Mouse (Mus musculus) urinary bladder, adult 18-20 months (tissue): Measurements from ENCODE around the gene Pbx3.

Source experiments
- DNase-seq, 2 experiments: peaks; one replicate each; pipeline ENCODE4 v3.0.0; 2022; ENCODE audit warnings: low spot score in 2 of 2, mixed read lengths in 2 of 2

The Pbx3 gene

DNA sequence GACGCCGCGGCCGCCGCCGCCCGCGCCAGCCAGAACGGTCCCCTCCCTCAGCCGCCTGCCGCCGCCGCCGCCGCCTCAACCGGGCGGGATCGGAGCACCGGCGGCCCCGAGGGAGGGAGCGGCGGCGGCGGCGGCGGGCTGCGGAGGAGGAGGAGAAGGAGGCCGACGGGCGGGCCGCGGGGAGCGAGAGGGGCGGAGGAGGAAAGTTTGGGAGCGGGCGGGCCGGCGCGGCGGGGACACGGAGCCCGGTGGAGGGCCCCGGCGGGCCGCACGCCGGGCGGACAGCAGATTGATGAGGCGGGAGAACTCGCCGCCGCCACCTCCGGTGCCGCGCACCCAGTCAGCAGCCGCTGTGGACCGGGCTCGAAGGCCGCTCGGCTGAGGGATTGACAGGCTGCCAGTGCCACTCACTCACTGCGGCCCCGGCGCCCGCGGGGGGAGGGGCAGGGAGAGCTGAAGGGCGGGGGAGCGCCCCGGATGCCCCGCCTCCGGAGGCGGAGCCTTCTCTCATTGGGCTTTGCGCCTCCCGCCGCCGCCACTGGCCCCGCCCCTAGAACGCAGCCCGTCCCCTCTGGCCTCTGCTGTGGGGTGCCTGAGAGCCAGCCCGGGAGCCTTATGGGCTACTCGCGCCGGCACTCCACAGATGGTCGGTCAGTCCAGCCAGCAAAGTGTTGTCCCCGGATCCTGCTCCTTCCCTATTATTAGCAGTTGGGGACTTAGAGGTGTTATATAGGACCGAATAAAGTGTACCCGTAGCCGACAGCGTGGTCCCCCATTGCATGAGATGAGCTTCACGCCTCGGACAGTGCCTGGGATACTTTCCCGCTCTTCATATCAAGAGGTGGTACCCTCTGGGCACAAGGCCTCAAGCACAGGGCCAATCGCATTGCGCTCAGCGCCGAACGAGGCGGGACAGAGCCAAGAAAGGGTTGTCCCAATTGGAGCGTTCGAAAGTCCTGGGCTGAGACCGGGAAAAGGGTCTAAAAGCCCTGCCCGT is at the start of gene Pbx3:
Gene Pbx3 (minus strand): TSS at position 838 of the 997 bp plus-strand sequence.
- peak; percentile 91 to 98 for DNase-seq

DNA sequence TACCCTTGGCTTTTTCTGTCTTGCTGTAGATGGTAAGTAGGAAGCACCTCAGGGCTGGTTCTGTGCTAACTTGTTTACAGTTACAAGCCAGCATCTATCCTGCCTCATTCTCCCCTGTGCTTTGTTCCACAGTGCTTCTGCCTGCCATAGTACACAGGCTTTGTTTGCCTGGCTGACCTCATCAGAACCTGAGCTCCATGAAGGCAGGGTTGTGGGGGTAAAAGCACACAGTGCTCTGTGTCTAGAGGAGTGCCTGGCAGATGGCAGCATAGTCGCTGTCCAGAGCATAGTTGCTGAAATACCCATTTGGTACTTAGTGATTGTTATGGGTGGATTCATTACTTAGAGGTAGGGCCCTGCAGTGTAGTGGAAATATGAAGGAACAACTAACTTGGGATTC is 47.3 kb upstream of the Pbx3 start:
- no peak for DNase-seq

GRCm38 (mm10) chr2:34409741-34410340 is 36.9 kb upstream of the Pbx3 start:
- no peak for DNase-seq

DNA sequence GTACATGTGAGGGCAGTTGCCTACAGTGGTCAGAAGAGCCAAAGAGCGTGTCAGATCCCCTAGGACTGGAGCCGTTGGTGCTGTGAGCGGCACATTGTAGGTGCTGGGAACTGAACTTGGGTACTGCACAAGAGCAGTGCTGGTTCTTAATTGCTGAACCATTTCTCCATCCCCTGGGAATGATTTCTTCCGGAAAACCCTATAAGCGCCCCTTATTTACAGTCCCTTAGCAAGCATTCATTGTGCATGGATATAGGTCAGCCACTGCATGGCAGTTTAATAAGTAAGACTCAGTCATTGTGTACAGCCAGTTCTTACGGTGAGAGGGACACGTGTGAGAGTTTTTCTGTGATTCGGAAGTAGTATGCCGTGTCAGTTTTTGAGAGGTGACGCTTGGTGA is 35.4 kb upstream of the Pbx3 start:
- no peak for DNase-seq

GRCm38 (mm10) chr2:34407596-34407995 is 34.7 kb upstream of the Pbx3 start:
- no peak for DNase-seq

DNA sequence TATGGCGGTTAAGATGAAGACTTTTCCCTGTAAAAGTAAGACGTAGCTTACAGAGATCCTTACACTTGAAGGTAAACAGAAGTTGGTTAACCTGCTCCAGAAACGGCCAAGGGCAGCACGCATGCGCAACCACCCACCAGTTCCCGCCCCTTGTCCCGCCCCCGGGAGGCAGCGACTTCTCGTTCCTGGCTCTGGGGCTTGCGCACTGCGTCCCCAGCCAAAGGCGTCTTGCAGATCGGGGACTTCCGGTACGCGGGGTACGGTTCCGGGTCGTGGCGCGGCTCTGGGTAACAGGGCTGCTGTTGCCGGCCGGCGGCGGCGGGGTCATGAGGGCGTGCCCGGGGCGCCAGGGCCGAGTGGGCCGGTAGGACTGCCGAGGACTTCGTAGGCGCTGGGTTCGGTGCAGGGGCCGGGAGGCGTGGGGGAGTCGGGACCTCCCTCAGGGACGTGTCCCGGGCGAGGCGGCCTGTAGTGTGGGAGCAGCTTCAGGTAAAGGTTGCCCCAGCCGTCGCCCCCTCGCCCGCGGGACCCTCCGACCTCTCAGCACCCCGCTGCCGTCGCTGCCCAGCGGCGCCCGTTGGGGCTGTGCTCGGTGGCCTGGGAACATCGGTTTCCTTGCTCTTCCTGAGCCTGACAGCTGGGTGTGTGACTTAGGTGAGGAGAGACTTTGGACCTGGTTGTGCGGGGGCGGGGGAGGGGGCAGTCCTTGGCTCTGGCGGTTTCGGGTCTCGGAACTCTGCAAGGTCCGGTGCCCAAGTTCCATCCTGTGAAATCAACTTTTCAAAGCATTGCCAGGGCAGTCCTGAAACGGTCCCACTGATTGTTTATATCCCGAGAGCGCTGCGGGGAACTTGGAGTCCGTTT is 33.9 kb upstream of the Pbx3 start, which contains the start of gene Mapkap1:
Gene Mapkap1 (plus strand): TSS at position 171 of the 864 bp plus-strand sequence.
- DNase-seq = peak; percentile 98

DNA sequence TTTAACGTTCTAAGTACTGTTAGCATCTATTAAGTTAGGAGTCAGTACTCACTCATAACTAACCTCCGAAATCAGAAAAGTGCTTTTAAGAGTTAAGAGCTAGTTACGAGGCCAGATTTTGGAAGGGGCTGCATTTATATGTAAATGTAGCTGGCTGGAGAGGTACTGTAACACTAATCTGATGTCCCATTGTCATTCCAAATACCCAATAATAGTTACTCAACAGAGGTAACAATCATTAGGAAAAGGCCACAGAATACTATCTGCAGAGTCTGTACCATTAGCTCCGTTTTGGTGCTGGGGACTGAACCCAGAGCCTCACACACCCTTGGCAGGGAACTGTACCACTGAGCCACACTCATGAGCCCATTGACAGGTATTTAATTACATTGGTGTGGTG is 26.6 kb upstream of the Pbx3 start:
- no peak for DNase-seq

- no peak for DNase-seq
These were observed 6.0 kb upstream of the Pbx3 start for GRCm38 (mm10) chr2:34378930-34379329.

- DNase-seq = no peak
These were observed 1.4 kb upstream of the Pbx3 start for GRCm38 (mm10) chr2:34374349-34374748.

GRCm38 (mm10) chr2:34373886-34374285 is 944 bp upstream of the Pbx3 start:
- DNase-seq = no peak

- peak; percentile 8 to 38 for DNase-seq
These were observed 1.3 kb downstream of the Pbx3 start for GRCm38 (mm10) chr2:34371441-34372304.

DNA sequence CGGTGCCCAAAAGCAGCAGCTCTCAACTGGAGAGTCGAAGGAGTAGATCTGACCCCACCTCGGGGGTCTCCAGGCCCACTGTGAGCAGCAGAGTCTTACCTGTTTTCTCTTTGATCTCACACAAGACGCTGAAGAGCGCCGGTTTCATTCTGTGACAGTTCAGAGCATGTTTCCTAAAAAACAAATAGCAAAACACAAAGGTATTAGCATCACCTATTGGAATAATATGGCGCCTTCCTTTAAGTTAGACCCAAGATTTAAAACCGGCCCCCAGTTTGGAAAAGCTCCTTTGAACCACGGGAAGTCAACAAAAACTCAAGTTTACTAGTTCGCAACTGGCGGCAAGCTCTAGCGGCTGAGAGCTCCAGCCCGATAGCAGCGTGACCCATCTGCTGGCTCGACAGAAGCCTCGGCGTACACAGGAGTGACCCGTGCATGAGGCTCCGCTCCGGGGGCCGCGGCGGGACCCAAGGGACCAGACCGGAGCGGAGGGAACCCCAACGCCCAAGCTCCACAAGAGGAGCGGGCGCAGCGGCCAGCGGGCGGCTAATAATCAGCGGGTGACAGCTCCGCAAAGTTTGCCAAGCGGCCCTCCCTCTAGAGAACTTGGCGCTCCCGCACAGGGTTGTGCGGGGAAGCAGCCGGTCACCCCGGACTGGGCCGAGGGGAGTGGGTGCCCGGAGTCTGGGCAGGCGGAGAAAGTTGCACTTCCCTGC is 2.1 kb downstream of the Pbx3 start:
- DNase-seq = peak; percentile 1 to 49

GRCm38 (mm10) chr2:34370349-34370724 is 2.6 kb downstream of the Pbx3 start:
- DNase-seq = no peak

DNA sequence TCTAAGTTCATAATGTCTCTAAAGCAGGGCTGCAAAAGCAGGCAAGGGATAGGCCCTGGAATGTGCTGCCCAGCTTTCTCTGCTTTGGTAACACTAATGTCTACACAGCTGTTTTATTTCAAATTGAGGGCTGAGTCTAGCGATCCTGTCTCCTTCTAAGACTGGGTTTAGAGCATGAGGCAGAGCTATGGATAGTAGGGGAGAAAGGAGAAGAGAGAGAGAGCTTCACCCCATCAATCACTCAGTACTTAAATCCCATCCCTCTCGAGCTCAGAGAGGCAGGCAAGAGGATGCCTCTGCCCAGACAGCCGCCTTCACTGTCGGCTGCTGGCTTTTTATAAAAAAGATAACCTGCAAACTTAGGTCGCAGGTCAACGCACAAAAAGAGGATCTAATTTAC is 4.5 kb downstream of the Pbx3 start:
- DNase-seq = no peak

DNA sequence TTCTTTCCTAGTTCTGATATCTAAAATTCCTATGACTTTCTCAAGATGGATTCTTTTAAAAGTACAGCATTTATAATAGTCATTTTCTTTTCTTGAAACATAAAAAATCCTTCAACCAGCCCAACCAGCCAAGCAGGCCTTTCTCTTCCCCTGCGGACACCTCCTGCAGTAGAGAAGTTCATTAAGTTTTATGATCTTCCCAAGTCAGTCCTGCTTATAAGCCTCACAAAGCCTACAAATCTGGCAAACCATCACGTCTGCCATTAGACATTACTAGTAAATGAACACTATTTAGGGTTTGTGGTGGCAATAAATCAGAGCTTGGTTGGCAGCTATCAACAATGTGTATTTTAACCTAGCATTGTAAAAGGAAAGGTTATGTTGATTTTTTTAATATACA is 5.9 kb downstream of the Pbx3 start:
- DNase-seq = no peak

DNA sequence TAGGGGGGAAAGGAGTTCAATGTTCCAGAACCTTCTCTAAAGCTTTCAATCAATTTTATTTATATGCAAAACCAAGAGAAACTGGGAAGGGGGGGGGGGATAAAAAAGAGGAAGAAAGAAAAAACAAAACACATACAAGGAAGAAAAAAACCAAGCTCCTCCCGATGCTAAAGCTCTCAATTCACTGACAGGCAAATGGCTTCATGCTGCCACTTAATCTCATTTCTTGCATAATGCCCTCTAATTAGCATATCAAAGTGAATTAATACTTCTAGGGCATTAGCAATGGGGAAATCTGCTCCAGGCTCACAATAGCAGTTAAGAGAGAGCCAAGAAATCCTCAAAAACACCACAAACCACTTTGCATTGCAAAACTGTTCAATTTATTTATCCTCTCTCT is 9.3 kb downstream of the Pbx3 start:
- no peak for DNase-seq

GRCm38 (mm10) chr2:34355801-34356211 is 17.1 kb downstream of the Pbx3 start:
- no peak for DNase-seq

GRCm38 (mm10) chr2:34352006-34352405 is 20.9 kb downstream of the Pbx3 start:
- DNase-seq = no peak

DNA sequence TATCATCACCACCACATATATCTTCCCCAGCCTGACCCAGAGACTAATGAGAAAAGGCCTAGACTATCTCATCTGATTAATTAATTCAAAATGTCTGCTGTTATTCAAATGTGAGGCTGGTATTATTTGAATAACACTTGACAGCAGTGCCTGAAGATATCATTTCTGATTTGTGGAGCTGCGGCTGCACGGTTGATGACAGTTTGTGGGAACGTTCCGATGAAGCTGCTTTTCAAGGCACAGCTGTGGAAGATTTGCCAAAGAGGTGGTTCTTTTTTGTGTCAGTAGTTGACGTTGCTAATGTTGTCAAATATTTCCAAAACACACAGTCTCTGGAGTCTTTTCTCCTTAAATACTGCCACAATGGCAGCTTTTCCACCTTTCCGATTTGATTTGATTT is 25.8 kb downstream of the Pbx3 start:
- DNase-seq = no peak

- no peak for DNase-seq
These were observed 74.3 kb downstream of the Pbx3 start for GRCm38 (mm10) chr2:34298664-34299063.
